Mouse (Mus musculus): ENCODE results near the gene Cp. TPM values are rescaled to one million over a fixed set of nuclear protein-coding genes. Genes with fewer than 3 reads are reported as not detected.
A peak's percentile ranks its signal among the peaks of the same experiment; 100 is the strongest.
"Not testable (repeated sequence)": the region's sequence is repeated elsewhere in the genome, so short reads cannot be mapped to it uniquely, and the experiment has no call there.

The Cp gene
- total RNA-seq, 2 experiments from 2014 or later = 7.7 to 10.9 TPM

GRCm38 (mm10) chr3:20014454-20014853 lies 57.6 kb downstream of the Cp start:
- TF ChIP-seq CTCF (conservative IDR thresholded peaks at IDR 0.05) = no peak
- Histone ChIP-seq H3K27ac (no peak overlapping the region), H3K4me3 (no peak overlapping the region)
- DNase-seq (ENCODE audit: low spot score in 2 of 2) = no peak

GRCm38 (mm10) chr3:20018076-20018475 lies 61.2 kb downstream of the Cp start:
- DNase-seq (ENCODE audit: low spot score in 2 of 2) = no peak
- no peak for TF ChIP-seq CTCF (conservative IDR thresholded peaks at IDR 0.05)

GRCm38 (mm10) chr3:20023832-20024231 lies 67.0 kb downstream of the Cp start:
- H3K27ac ChIP-seq = no peak overlapping the region
- no peak for TF ChIP-seq CTCF (conservative IDR thresholded peaks at IDR 0.05)
- no peak overlapping the region for H3K4me3 ChIP-seq
- DNase-seq (ENCODE audit: low spot score in 2 of 2) = no peak

More at GRCm38 (mm10) chr3:20018076-20018475, 61.2 kb downstream of the Cp start:
- no peak overlapping the region for H3K4me3 ChIP-seq
- no peak overlapping the region for H3K27ac ChIP-seq

GRCm38 (mm10) chr3:20026481-20026880 lies 69.6 kb downstream of the Cp start:
- no peak for TF ChIP-seq CTCF (conservative IDR thresholded peaks at IDR 0.05)
- no peak overlapping the region for H3K27ac ChIP-seq
- DNase-seq (ENCODE audit: low spot score in 2 of 2) = no peak
- H3K4me3 ChIP-seq = no peak overlapping the region

- no peak for DNase-seq (ENCODE audit: low spot score in 2 of 2)
- no peak for TF ChIP-seq CTCF (conservative IDR thresholded peaks at IDR 0.05)
- Histone ChIP-seq H3K4me3 (no peak overlapping the region), H3K27ac (no peak overlapping the region)
These were observed 70.3 kb downstream of the Cp start for GRCm38 (mm10) chr3:20026996-20027689.

GRCm38 (mm10) chr3:20027788-20028187 lies 70.9 kb downstream of the Cp start:
- no peak overlapping the region for H3K4me3 ChIP-seq
- DNase-seq (ENCODE audit: low spot score in 2 of 2) = no peak
- TF ChIP-seq CTCF (conservative IDR thresholded peaks at IDR 0.05) = no peak
- peak overlapping the region; percentile 25; the same call in 1 of the 2 replicates for H3K27ac ChIP-seq

- no peak for TF ChIP-seq CTCF (conservative IDR thresholded peaks at IDR 0.05)
- H3K4me3 ChIP-seq = no peak overlapping the region
- DNase-seq (ENCODE audit: low spot score in 2 of 2) = no peak
- no peak overlapping the region for H3K27ac ChIP-seq
These were observed 71.8 kb downstream of the Cp start for GRCm38 (mm10) chr3:20028640-20029039.

GRCm38 (mm10) chr3:20030807-20031206 lies 74.0 kb downstream of the Cp start:
- no peak for TF ChIP-seq CTCF (conservative IDR thresholded peaks at IDR 0.05)
- Histone ChIP-seq H3K4me3 (no peak overlapping the region), H3K27ac (no peak overlapping the region)
- DNase-seq (ENCODE audit: low spot score in 2 of 2) = no peak

- TF ChIP-seq CTCF (conservative IDR thresholded peaks at IDR 0.05) = no peak
- H3K27ac ChIP-seq = peak overlapping the region; percentile 96; the same call in 1 of the 2 replicates
- peak overlapping the region; percentile 98 for H3K4me3 ChIP-seq
- no peak for DNase-seq (ENCODE audit: low spot score in 2 of 2)
These were observed 77.2 kb downstream of the Cp start for GRCm38 (mm10) chr3:20033761-20034718.

GRCm38 (mm10) chr3:20034719-20035404 lies 78.0 kb downstream of the Cp start, which contains the start of gene Hps3:
Gene Hps3 (minus strand): TSS chr3:20035315.
- Histone ChIP-seq H3K27ac (peak within 1 kb of the TSS; percentile 96), H3K4me3 (peak within 1 kb of the TSS; percentile 98)
- TF ChIP-seq CTCF (conservative IDR thresholded peaks at IDR 0.05) = no peak; the same call in 1 of the 2 replicates
- peak; percentile 83 to 85 for DNase-seq (ENCODE audit: low spot score in 2 of 2)

GRCm38 (mm10) chr3:20036069-20036468 lies 79.2 kb downstream of the Cp start:
- TF ChIP-seq CTCF (conservative IDR thresholded peaks at IDR 0.05) = no peak
- Histone ChIP-seq H3K4me3 (no peak overlapping the region), H3K27ac (no peak overlapping the region)
- no peak for DNase-seq (ENCODE audit: low spot score in 2 of 2)

- H3K27ac ChIP-seq; DNase-seq (ENCODE audit: low spot score in 2 of 2); H3K4me3 ChIP-seq: not testable (repeated sequence)
These were observed 84.6 kb downstream of the Cp start for GRCm38 (mm10) chr3:20041461-20041860.

- not testable (repeated sequence) for H3K4me3 ChIP-seq
These were observed 87.9 kb downstream of the Cp start for GRCm38 (mm10) chr3:20044736-20045135.

More at GRCm38 (mm10) chr3:20044736-20045135, 87.9 kb downstream of the Cp start:
- not testable (repeated sequence) for H3K27ac ChIP-seq; DNase-seq (ENCODE audit: low spot score in 2 of 2)

Data from layer of hippocampus, adult 2 months (tissue).